Mouse (Mus musculus) midbrain, embryonic 12.5 days (tissue): Measurements from ENCODE around the gene Orc2. TPM values are rescaled to one million over a fixed set of nuclear protein-coding genes. Genes with fewer than 3 reads are reported as not detected.

Experiments
- ATAC-seq: fragments of 200-750 bp; cut with Nextera tagmentation; 2 replicates; pipeline ENCODE4 v1.8.0; 2017; ENCODE audit warnings: low read depth, moderate TSS enrichment, moderate library complexity; ENCODE audit not compliant: low FRiP score
- H3K27ac ChIP-seq: fragments of 300-500 bp; sonication (generic); replicated peaks from 2 replicates; pipeline ENCODE4 v1.5.1; 2016; ENCODE audit warnings: mild to moderate bottlenecking
- H3K27me3 ChIP-seq: fragments of 300-500 bp; sonication (generic); 2 replicates; pipeline ENCODE4 v1.6.1; 2016; ENCODE audit warnings: mild to moderate bottlenecking
- H3K36me3 ChIP-seq: fragments of 300-500 bp; sonication (generic); 2 replicates; pipeline ENCODE4 v1.6.1; 2016
- H3K4me1 ChIP-seq: fragments of 300-500 bp; sonication (generic); 2 replicates; pipeline ENCODE4 v1.6.1; 2016
- H3K4me2 ChIP-seq: fragments of 300-500 bp; sonication (generic); replicated peaks from 2 replicates; pipeline ENCODE4 v1.6.1; 2016; ENCODE audit warnings: mild to moderate bottlenecking, moderate library complexity
- H3K4me3 ChIP-seq: fragments of 300-500 bp; sonication (generic); 2 replicates; pipeline ENCODE4 v1.5.1; 2016; ENCODE audit warnings: mild to moderate bottlenecking
- H3K9ac ChIP-seq: fragments of 300-500 bp; sonication (generic); replicated peaks from 2 replicates; pipeline ENCODE4 v1.6.1; 2016; ENCODE audit warnings: mild to moderate bottlenecking, moderate library complexity
- H3K9me3 ChIP-seq: fragments of 300-500 bp; sonication (generic); 2 replicates; pipeline ENCODE4 v1.6.1; 2016; ENCODE audit warnings: mild to moderate bottlenecking
- WGBS: fragments of 180-500 bp; shearing (Covaris S2); methylation state at CpG from one replicate; pipeline ENCODE4 v1.1.7; 2016; 5-methylcytosine and 5-hydroxymethylcytosine counted together
- polyA plus RNA-seq: library from polyadenylated mRNA; unstranded; fragments of >200 nt; fragmentation: Nextera tagmentation; extraction: Ambion mirVana; gene quantifications from 2 replicates; pipeline ENCODE4 v1.2.1, GENCODE M21; 2016

Gene Orc2
- polyA plus RNA-seq, 1 experiment from 2014 or later: 35.4 TPM

DNA sequence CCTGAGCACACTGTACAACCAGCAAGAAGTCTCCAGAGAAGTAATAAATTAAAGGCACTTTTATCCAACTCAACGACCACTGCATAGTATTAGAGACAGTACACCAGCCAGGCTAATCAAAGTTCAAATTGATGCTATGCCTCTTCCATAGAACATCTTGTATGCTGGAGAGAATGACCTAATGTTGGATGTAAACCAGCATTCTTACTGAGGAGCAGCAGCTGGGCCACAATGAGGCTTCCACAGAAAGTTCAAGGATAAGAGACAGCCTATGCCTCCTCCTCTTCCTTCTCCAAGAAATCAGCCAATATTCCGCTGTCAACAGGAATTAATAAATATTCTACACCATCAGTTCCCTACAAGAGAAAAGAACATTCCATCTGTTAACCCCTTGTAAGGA is 41.0 kb downstream of the Orc2 start:
- no peak overlapping the region for H3K27ac ChIP-seq

DNA sequence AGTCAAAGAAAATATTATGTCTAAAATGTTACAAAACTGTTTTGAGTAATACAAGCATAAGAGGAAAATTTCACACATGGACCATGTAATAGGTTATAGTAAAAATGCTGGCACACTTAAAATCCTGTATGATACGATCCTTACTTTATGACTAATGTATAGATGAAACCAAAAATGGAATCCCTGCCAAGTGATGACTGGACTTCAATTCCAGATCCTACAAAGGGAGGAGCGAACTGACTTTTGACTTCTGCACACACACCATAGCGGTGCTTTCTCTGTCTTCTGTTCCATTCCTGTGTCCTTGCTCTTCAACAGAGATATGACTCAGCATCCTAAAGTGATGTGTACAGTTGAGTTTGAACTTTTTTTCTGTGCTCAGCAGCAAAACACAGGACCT is 44.3 kb downstream of the Orc2 start:
- no peak for ATAC-seq
- Histone ChIP-seq H3K36me3 (peaks cover 92% of the 10 kb centered on the region), H3K4me1 (no peaks in the 10 kb centered on the region), H3K4me2 (no peak overlapping the region), H3K9me3 (no peaks in the 10 kb centered on the region), H3K27me3 (no peaks in the 10 kb centered on the region), H3K9ac (no peak overlapping the region), H3K4me3 (no peak overlapping the region), H3K27ac (no peak overlapping the region)
- WGBS: 98% methylated on average over 3 of the region's 3 CpGs

More for the DNA sequence above, 41.0 kb downstream of the Orc2 start:
- Histone ChIP-seq H3K4me1 (no peaks in the 10 kb centered on the region), H3K36me3 (peaks cover 78% of the 10 kb centered on the region), H3K9ac (no peak overlapping the region), H3K27me3 (no peaks in the 10 kb centered on the region), H3K4me2 (no peak overlapping the region), H3K9me3 (no peaks in the 10 kb centered on the region), H3K4me3 (no peak overlapping the region)
- ATAC-seq: no peak
- 92% methylated on average over 2 of the region's 2 CpGs for WGBS

DNA sequence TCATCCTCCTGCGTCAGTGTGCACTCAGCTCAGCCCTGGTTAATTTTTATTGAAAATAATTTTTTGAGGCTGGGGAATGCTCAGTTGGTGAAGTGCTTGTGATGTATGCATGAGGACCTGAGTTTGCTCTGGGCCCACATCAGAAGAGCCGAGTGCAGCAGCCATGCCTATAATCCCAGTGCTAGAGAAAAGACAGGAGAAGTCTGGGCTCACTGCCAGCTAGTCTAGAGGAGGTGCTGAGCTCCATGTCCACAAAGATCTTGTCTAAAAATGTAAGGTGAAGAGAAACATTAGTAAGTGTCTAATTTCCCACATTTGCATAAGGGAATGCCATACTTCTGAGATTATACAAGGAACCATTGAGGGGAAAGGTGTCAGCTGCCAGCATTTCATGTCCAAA is 46.0 kb downstream of the Orc2 start:
- WGBS: 86% methylated on average over 2 of the region's 2 CpGs
- no peaks in the 10 kb centered on the region for H3K9me3 ChIP-seq
- no peak overlapping the region for H3K27ac ChIP-seq
- H3K36me3 ChIP-seq: peaks cover 92% of the 10 kb centered on the region
- no peak for ATAC-seq
- no peak overlapping the region for H3K9ac ChIP-seq
- H3K27me3 ChIP-seq: no peaks in the 10 kb centered on the region
- no peak overlapping the region for H3K4me2 ChIP-seq
- H3K4me3 ChIP-seq: no peak overlapping the region
- H3K4me1 ChIP-seq: no peaks in the 10 kb centered on the region

DNA sequence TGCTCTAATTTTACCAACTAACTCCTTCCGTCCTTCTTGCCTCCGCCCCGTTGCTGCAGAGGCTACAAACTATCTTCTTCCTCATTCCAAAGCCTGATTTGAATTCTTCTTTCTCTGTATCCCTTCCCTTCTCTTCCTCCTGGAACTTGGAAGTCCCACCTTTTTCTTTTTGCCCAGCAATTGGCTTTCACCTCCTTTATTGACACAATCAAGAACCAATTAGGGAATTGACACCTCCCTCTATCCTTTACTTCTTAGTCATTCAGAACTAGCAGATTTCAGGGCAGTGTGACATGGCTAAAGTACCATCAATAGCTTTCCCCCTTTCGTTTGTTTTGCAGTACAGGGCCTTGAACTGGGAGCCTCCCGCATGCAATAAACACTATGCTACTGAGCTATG is 46.7 kb downstream of the Orc2 start:
- H3K36me3 ChIP-seq: peaks cover 94% of the 10 kb centered on the region
- H3K9me3 ChIP-seq: no peaks in the 10 kb centered on the region
- no peak overlapping the region for H3K27ac ChIP-seq
- H3K4me3 ChIP-seq: no peak overlapping the region
- no peaks in the 10 kb centered on the region for H3K4me1 ChIP-seq
- ATAC-seq: no peak
- H3K9ac ChIP-seq: no peak overlapping the region
- no peaks in the 10 kb centered on the region for H3K27me3 ChIP-seq
- WGBS: 89% methylated on average over 5 of the region's 5 CpGs
- H3K4me2 ChIP-seq: no peak overlapping the region

DNA sequence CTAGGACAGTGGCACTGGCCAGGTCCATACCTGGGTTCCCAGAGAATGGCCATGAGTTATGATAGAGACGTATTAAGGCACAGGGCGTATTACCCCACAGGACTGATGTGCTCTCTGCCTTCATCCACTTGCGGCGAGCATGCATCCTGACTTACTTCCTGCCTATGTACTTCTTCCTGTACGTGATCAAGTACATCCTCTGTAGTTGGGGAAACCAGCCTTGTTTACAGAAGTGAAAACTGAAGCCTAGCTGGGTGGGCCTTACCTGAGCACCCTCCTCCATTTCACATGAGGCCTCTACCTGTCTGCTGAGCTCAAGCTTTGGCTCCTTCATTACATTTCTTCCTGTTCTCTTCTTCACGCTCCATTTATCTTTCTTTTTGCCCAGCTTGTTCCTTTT is 50.6 kb downstream of the Orc2 start:
- Histone ChIP-seq H3K27ac (no peak overlapping the region), H3K36me3 (peaks cover 83% of the 10 kb centered on the region), H3K4me2 (no peak overlapping the region), H3K9me3 (no peaks in the 10 kb centered on the region), H3K4me1 (no peaks in the 10 kb centered on the region), H3K9ac (no peak overlapping the region), H3K4me3 (no peak overlapping the region), H3K27me3 (no peaks in the 10 kb centered on the region)
- WGBS: 97% methylated on average over 6 of the region's 6 CpGs
- ATAC-seq: no peak

DNA sequence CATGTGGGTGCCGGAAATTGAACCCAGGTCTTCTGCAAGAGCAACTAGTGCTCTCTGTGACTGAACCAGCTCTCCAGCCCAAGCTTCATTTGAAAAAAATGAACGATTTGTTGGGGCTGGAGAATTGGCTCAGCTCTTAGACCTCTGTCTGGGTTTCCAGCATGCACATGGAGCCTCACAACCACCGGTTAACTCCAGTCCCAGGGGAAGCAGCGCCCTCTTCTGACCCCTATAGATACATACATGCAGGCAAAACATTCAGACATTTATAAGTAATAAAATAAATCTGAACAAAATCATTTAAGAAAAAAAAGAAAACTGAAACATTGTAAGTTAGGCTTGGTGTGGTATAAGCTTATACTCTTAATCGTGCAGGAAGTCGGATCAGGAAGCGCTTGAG is 56.5 kb downstream of the Orc2 start:
- Histone ChIP-seq H3K9me3 (no peaks in the 10 kb centered on the region), H3K4me2 (no peak overlapping the region), H3K4me3 (no peak overlapping the region), H3K4me1 (peaks cover 22% of the 10 kb centered on the region), H3K36me3 (peaks cover 38% of the 10 kb centered on the region), H3K27me3 (no peaks in the 10 kb centered on the region), H3K27ac (no peak overlapping the region), H3K9ac (no peak overlapping the region)
- ATAC-seq: no peak
- WGBS: 88% methylated on average over 7 of the region's 7 CpGs

DNA sequence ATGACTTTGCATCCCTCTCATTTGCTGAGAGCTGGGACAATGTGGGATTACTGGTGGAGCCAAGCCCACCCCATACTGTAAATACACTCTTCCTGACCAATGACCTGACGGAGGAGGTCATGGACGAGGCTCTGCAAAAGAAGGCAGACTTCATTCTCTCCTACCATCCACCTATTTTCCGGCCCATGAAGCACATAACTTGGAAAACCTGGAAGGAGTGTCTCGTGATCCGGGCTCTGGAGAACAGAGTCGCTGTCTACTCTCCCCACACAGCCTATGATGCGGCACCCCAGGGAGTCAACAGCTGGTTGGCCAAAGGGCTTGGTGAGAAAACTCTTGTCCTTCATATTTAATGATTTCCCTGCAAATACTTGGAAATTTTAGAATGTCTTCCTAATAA is 57.1 kb downstream of the Orc2 start:
- H3K9me3 ChIP-seq: no peaks in the 10 kb centered on the region
- no peak overlapping the region for H3K4me2 ChIP-seq
- peaks cover 22% of the 10 kb centered on the region for H3K4me1 ChIP-seq
- H3K27me3 ChIP-seq: no peaks in the 10 kb centered on the region
- no peak overlapping the region for H3K9ac ChIP-seq
- no peak for ATAC-seq
- H3K27ac ChIP-seq: no peak overlapping the region
- WGBS: 93% methylated on average over 7 of the region's 7 CpGs
- peaks cover 32% of the 10 kb centered on the region for H3K36me3 ChIP-seq
- no peak overlapping the region for H3K4me3 ChIP-seq

DNA sequence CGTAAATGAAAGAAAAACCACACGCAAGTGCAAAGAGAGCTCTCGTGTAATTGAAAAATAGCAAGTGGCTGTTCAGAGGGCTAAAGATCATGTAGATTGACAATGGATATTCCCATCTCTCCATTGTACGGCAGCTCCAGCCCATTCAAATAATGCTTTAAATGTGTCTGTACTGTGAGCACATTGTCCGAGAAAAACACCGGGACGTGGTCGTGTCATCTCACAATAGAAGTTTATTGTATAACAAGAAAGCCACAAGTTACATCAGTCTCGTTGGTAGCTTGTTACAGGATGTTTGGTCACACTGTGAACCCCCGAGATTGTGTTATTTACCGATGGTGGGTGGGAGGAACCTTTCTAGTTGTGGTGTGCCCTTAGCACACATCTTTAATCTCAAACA is 59.0 kb downstream of the Orc2 start:
- Histone ChIP-seq H3K27ac (peak overlapping the region; percentile 86), H3K9ac (peak overlapping the region; percentile 80), H3K4me1 (peaks cover 22% of the 10 kb centered on the region), H3K27me3 (no peaks in the 10 kb centered on the region), H3K4me3 (peak overlapping the region; percentile 56), H3K4me2 (peak overlapping the region; percentile 62), H3K36me3 (peaks cover 27% of the 10 kb centered on the region), H3K9me3 (no peaks in the 10 kb centered on the region)
- ATAC-seq: 0 out of 2 replicates have a peak, but pooled peaks have one; percentile 7
- 13% methylated on average over 11 of the region's 11 CpGs for WGBS

DNA sequence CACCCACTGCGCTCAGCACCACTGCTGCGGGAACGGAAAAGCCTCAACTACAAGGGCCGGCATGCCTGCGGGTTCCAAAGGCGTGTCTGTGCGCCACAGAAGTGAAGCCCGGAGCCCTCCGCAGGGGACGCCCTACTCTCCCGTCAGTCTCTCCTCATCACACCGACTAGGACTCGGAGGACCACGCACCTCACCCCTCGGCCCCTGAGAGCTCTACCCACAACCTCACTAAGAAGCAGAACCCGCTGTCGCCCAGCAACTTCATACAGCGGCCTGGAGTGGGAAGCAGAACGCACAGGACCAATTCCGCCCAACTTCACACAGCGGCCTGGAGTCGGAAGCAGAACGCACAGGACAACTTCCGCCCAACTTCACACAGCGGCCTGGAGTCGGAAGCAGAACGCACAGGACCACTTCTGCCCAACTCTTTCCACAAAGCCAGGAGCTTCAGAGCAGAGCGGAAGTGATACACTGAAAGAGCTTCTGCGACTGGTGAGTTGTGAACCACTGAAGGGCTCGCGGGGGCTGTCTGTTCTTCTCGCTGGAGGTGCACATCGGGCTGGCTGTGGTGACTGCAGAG is 59.7 kb downstream of the Orc2 start, which contains the start of the genes Nif3l1 and Ppil3:
Gene Nif3l1 (plus strand): TSS at position 9 of the 580 bp plus-strand sequence.
Gene Ppil3 (minus strand): TSS at position 344 of the 580 bp plus-strand sequence.
- peaks cover 22% of the 10 kb centered on the region for H3K4me1 ChIP-seq
- H3K27ac ChIP-seq: peak within 1 kb of the TSS; percentile 86
- peak within 1 kb of the TSS; percentile 62 for H3K4me2 ChIP-seq
- no peaks in the 10 kb centered on the region for H3K9me3 ChIP-seq
- no peaks in the 10 kb centered on the region for H3K27me3 ChIP-seq
- H3K9ac ChIP-seq: peak within 1 kb of the TSS; percentile 80
- H3K4me3 ChIP-seq: peak within 1 kb of the TSS; percentile 56
- peaks cover 30% of the 10 kb centered on the region for H3K36me3 ChIP-seq
- under 1% methylated on average over 33 of the region's 33 CpGs for WGBS
- ATAC-seq: peak; percentile 94

DNA sequence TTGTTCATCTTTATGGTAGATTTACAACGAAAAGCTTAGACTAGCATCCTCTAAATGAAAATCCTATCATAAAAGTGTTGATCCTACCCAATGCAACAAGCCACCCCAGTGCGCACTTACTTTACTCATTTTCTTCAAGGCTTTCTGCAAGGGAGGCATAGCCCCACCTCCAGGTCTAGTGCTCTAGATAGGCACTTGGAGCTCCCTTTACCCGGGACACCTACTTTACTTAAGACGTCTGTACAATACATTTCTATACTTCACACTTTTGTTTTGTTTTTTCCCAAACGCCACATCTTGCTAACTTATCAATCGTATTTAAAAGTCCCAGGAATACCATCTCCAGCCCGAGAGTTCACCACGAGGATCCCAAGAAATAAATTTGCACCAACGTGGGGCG is 60.2 kb downstream of the Orc2 start:
- peaks cover 22% of the 10 kb centered on the region for H3K4me1 ChIP-seq
- peak overlapping the region; percentile 56 for H3K4me3 ChIP-seq
- no peak for ATAC-seq
- peak overlapping the region; percentile 86 for H3K27ac ChIP-seq
- no peaks in the 10 kb centered on the region for H3K9me3 ChIP-seq
- WGBS: 13% methylated on average over 10 of the region's 10 CpGs
- H3K9ac ChIP-seq: peak overlapping the region; percentile 80
- peak overlapping the region; percentile 62 for H3K4me2 ChIP-seq
- peaks cover 36% of the 10 kb centered on the region for H3K36me3 ChIP-seq
- no peaks in the 10 kb centered on the region for H3K27me3 ChIP-seq

DNA sequence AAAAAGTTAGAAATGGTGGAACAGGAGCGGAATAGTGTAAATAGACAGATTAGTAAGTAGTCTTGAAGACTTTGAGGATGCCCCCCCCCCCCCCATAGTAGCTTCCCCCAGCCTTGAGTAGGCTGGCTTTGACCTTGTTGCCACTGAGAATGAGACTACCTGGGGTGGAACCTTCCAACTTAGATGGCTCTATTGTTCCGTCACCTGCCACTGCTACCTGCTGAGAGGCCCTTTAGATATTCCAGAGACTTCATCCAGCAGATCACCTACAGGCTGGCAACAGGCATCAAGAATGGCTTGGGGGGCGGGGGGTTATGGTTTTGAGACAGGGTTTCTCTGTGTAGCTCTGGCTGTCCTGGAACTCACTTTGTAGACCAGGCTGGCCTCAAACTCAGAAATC is 80.4 kb downstream of the Orc2 start:
- Histone ChIP-seq H3K27ac (no peak overlapping the region), H3K27me3 (no peaks in the 10 kb centered on the region), H3K4me2 (0 out of 2 replicates have a peak overlapping the region, but pooled peaks have one; percentile 66), H3K36me3 (peaks cover 19% of the 10 kb centered on the region), H3K9me3 (no peaks in the 10 kb centered on the region), H3K4me3 (no peak overlapping the region), H3K4me1 (peaks cover 17% of the 10 kb centered on the region), H3K9ac (no peak overlapping the region)
- no peak for ATAC-seq
- 83% methylated on average over 3 of the region's 3 CpGs for WGBS

DNA sequence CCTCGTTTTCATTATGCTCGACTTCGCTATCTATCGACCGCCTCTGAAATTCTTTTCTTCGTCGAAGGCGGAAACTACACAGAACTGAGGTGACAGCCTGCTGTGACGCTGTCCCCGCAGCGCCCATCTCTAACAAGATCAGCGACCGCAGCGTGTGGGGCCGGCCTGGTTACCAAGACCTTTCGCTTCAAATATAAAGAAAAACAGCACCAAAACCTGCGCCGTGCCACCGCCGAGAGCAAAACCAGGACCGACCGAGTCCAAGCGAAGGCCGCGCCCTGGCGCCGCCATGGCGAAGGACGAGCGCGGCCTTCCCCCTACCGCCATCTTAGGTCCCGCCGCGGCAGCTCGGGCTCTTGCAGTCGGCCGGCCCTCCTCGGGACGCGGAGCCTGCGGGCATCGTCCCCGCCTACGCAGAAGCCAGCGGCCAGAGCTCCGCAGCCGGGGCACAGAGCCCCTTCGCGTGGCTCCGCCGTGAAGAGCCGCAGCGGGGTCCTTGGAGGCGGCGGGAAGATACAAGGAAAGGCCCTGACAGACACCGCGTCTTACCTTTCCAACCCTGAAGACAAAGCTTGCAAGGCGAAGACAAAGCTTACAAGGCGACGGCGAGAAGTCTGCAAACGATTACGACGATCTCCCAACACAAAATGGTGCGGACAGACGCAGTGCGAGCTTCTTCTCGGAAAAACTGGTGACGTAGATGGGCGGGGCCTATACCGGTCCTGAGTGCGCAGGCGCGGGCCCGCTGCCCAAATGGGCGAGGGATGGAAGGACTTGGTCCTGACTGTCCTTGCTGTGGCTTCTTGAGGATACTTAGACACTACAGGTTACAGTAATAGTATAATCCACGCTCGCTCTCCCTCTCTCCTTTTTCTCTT is 81.3 kb downstream of the Orc2 start, which contains the start of gene Clk1:
Gene Clk1 (minus strand): TSS at position 696 of the 878 bp plus-strand sequence.
- peak; percentile 94 for ATAC-seq
- no peaks in the 10 kb centered on the region for H3K9me3 ChIP-seq
- peak within 1 kb of the TSS; percentile 66 for H3K4me2 ChIP-seq
- peaks cover 17% of the 10 kb centered on the region for H3K4me1 ChIP-seq
- H3K27ac ChIP-seq: peak within 1 kb of the TSS; percentile 99
- peak within 1 kb of the TSS; percentile 100 for H3K9ac ChIP-seq
- H3K36me3 ChIP-seq: peaks cover 24% of the 10 kb centered on the region
- H3K27me3 ChIP-seq: no peaks in the 10 kb centered on the region
- H3K4me3 ChIP-seq: peak within 1 kb of the TSS; percentile 84
- under 1% methylated on average over 78 of the region's 79 CpGs for WGBS
